Mouse (Mus musculus) midbrain, postnatal 0 days (tissue): ENCODE data around the gene Csnk1g2. TPM values are rescaled to one million over a fixed set of nuclear protein-coding genes. Genes with fewer than 3 reads are reported as not detected.

Experiments used
- ATAC-seq: fragments of 200-750 bp; cut with Nextera tagmentation; 2 replicates; pipeline ENCODE4 v1.8.0; 2017; ENCODE audit warnings: moderate number of reproducible peaks, mild to moderate bottlenecking, moderate TSS enrichment, moderate library complexity; ENCODE audit not compliant: low FRiP score
- DNase-seq: peaks from one replicate; pipeline ENCODE4 v3.0.0-alpha.2; 2015; ENCODE audit warnings: low spot score
- H3K27ac ChIP-seq: fragments of 300-500 bp; sonication (generic); 2 replicates; pipeline ENCODE4 v1.5.1; 2014; ENCODE audit warnings: low read depth, mild to moderate bottlenecking, low read length, mixed read lengths
- H3K27me3 ChIP-seq: fragments of 300-500 bp; sonication (generic); 2 replicates; pipeline ENCODE4 v1.6.1; 2014; ENCODE audit warnings: low read length, control low read depth, mixed read lengths; ENCODE audit not compliant: insufficient read depth
- H3K36me3 ChIP-seq: fragments of 300-500 bp; sonication (generic); 2 replicates; pipeline ENCODE4 v1.6.1; 2014; ENCODE audit warnings: low read length, control low read depth, mixed read lengths; ENCODE audit not compliant: insufficient read depth
- H3K4me1 ChIP-seq: fragments of 300-500 bp; sonication (generic); 2 replicates; pipeline ENCODE4 v1.6.1; 2014; ENCODE audit warnings: mild to moderate bottlenecking, control low read depth, antibody characterized with exemption, low read length, mixed read lengths; ENCODE audit not compliant: insufficient read depth
- H3K4me2 ChIP-seq: fragments of 300-500 bp; sonication (generic); 2 replicates; pipeline ENCODE4 v1.6.1; 2014; ENCODE audit warnings: low read depth, mild to moderate bottlenecking, low read length, mixed read lengths; ENCODE audit not compliant: poor library complexity, severe bottlenecking
- H3K4me3 ChIP-seq: fragments of 300-500 bp; sonication (generic); 2 replicates; pipeline ENCODE4 v1.5.1; 2014; ENCODE audit warnings: low read depth, mild to moderate bottlenecking, low read length, moderate library complexity
- H3K9ac ChIP-seq: fragments of 300-500 bp; sonication (generic); replicated peaks from 2 replicates; pipeline ENCODE4 v1.6.1; 2014; ENCODE audit warnings: mild to moderate bottlenecking, low read length, moderate library complexity, mixed read lengths; ENCODE audit not compliant: poor library complexity, severe bottlenecking
- H3K9me3 ChIP-seq: fragments of 300-500 bp; sonication (generic); 2 replicates; pipeline ENCODE4 v1.6.1; 2016; ENCODE audit warnings: low read length, control low read depth
- CTCF ChIP-seq: IDR thresholded peaks from 2 replicates; pipeline ENCODE4 v1.5.1; 2016; ENCODE audit warnings: antibody characterized with exemption, mild to moderate bottlenecking
- WGBS: fragments of 180-500 bp; shearing (Covaris S2); extraction: QIAGEN DNeasy Blood & Tissue Kit; methylation state at CpG from one replicate; pipeline ENCODE4 v1.1.7; 2014; 5-methylcytosine and 5-hydroxymethylcytosine counted together
- polyA plus RNA-seq: library from polyadenylated mRNA; unstranded; fragments of >200 nt; fragmentation: Nextera tagmentation; extraction: Ambion mirVana; gene quantifications from 2 replicates; pipeline ENCODE4 v1.2.1, GENCODE M21; 2015
- total RNA-seq: library from RNA; depleted of rRNA; stranded (reverse); fragments of >200 nt; gene quantifications from 2 replicates; pipeline ENCODE4 v1.2.3, GENCODE M21; 2014

The Csnk1g2 gene
- total and polyA plus RNA-seq, 2 experiments from 2014 or later = 93.3 to 146 TPM

DNA sequence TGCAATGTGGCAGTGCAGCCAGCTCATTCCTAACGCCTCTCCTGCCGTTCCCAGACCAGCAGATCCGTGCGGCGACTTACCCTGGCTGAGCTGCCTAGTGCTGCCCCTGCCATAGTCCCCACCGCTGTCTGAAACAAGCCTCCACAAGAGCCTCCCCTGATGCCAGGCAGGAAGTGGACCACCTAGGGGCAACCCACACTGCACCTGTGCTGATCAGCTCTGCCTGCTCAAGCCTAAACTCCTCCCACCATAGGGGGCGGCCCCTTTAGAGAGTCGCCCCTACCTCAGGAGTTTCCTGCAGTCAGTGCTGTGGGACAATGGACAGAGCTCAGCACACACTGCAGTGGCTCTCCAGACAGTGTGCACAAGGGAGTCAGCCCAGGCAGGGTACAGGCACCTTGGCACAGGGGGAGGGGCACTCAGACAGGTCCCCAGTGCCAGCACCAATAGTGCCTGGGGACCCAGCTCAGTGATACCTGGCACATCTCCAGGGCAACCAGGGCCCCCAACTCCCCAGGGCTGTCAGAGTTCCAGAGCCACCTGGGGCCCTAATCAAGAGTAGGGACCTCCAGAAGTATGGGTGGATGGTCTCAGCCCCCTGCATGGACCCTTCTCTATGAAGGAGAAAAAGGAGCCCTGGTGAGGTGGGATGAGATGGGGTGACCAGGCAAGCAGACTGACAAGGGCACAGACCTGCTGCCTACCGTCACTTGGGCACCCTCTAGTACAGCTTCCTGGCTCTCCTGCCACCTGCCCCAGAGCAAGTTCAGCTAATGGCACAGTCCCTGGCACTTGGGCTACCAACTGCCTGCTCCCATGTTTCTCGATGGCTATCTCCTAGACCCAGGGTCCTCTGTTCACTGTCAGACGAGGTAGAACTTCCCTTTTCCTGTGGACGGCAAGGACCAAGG, 37.7 kb upstream of the Csnk1g2 start:
- no peak overlapping the region for H3K4me2 ChIP-seq
- H3K36me3 ChIP-seq = peaks cover 28% of the 10 kb centered on the region
- TF ChIP-seq CTCF = no peak
- 76% methylated on average over 12 of the region's 12 CpGs for WGBS
- H3K27ac ChIP-seq = no peak overlapping the region
- no peaks in the 10 kb centered on the region for H3K27me3 ChIP-seq
- H3K9ac ChIP-seq = no peak overlapping the region
- H3K9me3 ChIP-seq = no peaks in the 10 kb centered on the region
- peaks cover 12% of the 10 kb centered on the region for H3K4me1 ChIP-seq
- no peak for DNase-seq
- no peak overlapping the region for H3K4me3 ChIP-seq
- no peak for ATAC-seq

DNA sequence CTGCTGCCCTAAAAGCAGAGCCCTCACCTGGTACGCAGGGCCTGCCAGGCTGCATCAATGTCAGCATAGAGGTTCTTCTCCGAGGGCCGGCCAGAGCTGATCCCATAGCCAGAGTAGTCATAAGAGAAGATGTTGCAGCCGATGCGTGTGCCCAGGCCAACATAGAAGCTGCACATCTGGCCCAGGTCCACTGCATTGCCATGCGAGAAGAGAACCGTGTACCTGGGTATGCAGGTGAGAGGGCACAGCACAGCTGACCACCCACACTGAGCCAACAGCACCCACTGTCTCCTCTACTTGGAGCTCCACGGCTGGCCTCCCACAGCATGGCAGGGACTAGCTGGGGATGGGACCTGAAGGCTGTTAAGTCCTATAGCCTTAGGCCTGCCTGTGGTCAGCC, 37.1 kb upstream of the Csnk1g2 start:
- no peak overlapping the region for H3K4me3 ChIP-seq
- no peak overlapping the region for H3K27ac ChIP-seq
- no peak for DNase-seq
- H3K27me3 ChIP-seq = no peaks in the 10 kb centered on the region
- H3K36me3 ChIP-seq = peaks cover 28% of the 10 kb centered on the region
- H3K4me1 ChIP-seq = peaks cover 12% of the 10 kb centered on the region
- H3K9ac ChIP-seq = no peak overlapping the region
- WGBS = 93% methylated on average over 8 of the region's 8 CpGs
- no peak for ATAC-seq
- TF ChIP-seq CTCF = no peak
- no peaks in the 10 kb centered on the region for H3K9me3 ChIP-seq
- H3K4me2 ChIP-seq = no peak overlapping the region

DNA sequence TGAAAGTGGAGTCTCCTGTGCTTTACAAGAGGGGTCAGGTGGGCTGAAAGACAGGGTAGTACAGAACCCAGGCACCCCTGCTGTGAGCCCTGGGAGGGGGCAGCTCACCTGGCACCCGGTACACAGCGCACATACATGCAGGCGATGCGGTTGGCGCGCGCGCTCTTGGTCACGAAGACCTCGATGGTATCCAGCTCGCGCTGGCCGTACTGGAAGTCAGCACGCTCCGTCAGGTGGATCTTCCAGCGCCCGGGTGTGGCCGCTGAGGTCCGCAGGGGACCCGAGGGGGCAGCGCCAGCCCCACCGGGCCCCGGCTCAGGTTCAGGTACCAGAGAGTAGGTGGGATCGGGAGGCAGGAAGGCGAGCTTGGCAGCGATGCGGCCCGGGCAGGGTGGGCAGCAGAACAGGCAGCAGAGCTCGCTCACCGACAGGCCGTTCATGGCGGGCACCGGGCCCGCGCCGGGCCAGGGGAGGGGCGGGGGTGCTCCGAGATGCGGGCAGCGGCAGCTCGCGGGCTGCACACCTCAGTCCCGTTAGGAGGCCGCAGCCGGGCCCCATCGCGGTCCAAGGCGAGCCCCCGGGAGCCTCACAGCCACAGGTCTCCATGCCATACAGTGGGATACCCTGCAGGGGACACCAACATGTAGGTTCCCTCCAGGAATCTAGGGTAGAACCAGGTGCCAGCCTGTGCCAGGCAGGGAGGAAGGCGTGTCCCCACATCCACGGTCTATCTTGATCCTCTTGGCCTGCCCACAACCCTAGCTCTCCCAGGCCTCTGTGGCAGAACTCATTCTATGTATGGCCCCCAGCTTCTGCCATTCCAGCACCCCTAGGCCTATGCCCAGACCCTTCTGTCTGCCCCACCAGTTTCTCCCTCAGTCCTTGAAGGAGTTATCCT, 36.0 kb upstream of the Csnk1g2 start:
- peaks cover 28% of the 10 kb centered on the region for H3K36me3 ChIP-seq
- no peaks in the 10 kb centered on the region for H3K27me3 ChIP-seq
- TF ChIP-seq CTCF = no peak
- no peaks in the 10 kb centered on the region for H3K9me3 ChIP-seq
- WGBS = 95% methylated on average over 50 of the region's 51 CpGs
- H3K4me1 ChIP-seq = peaks cover 12% of the 10 kb centered on the region
- H3K27ac ChIP-seq = 0 out of 2 replicates have a peak overlapping the region, but pooled peaks have one; percentile 47
- no peak for DNase-seq
- no peak overlapping the region for H3K4me3 ChIP-seq
- H3K4me2 ChIP-seq = no peak overlapping the region
- ATAC-seq = no peak
- no peak overlapping the region for H3K9ac ChIP-seq

- H3K4me2 ChIP-seq = no peak overlapping the region
- DNase-seq (no peak), ATAC-seq (no peak)
- H3K36me3 ChIP-seq = peaks cover 28% of the 10 kb centered on the region
- H3K9ac ChIP-seq = no peak overlapping the region
- no peaks in the 10 kb centered on the region for H3K9me3 ChIP-seq
- no peak overlapping the region for H3K4me3 ChIP-seq
- H3K27ac ChIP-seq = 0 out of 2 replicates have a peak overlapping the region, but pooled peaks have one; percentile 47
- TF ChIP-seq CTCF = no peak
- no peaks in the 10 kb centered on the region for H3K27me3 ChIP-seq
- peaks cover 12% of the 10 kb centered on the region for H3K4me1 ChIP-seq
- 29% methylated on average over 2 of the region's 4 CpGs for WGBS
Measured at GRCm38 (mm10) chr10:80587305-80587657, 35.4 kb upstream of the Csnk1g2 start.

- peak overlapping the region; percentile 57 for H3K4me3 ChIP-seq
- TF ChIP-seq CTCF = no peak
- DNase-seq (no peak), ATAC-seq (no peak)
- no peaks in the 10 kb centered on the region for H3K9me3 ChIP-seq
- H3K4me1 ChIP-seq = peaks cover 12% of the 10 kb centered on the region
- no peaks in the 10 kb centered on the region for H3K27me3 ChIP-seq
- peak overlapping the region; percentile 86 for H3K4me2 ChIP-seq
- peaks cover 17% of the 10 kb centered on the region for H3K36me3 ChIP-seq
- H3K27ac ChIP-seq = peak overlapping the region; percentile 65; the same call in 1 of the 2 replicates
- H3K9ac ChIP-seq = peak overlapping the region; percentile 84
- WGBS = 18% methylated on average over 12 of the region's 12 CpGs
Measured at GRCm38 (mm10) chr10:80589127-80589878, 33.3 kb upstream of the Csnk1g2 start.
